Mouse (Mus musculus): ENCODE results near the gene Dnaic1.

Dnaic1 gene

GRCm38 (mm10) chr4:41634631-41635030, 65.1 kb downstream of the Dnaic1 start:
- in situ Hi-C loops (cut with MboI, MseI), result no loop called here

GRCm38 (mm10) chr4:41635224-41635623, 65.6 kb downstream of the Dnaic1 start:
- in situ Hi-C loops (cut with MboI, MseI), result no loop called here

- in situ Hi-C loops (cut with MboI, MseI), result no loop called here
Measured at GRCm38 (mm10) chr4:41635906-41636305, 66.3 kb downstream of the Dnaic1 start.

- in situ Hi-C loops (cut with MboI, MseI), result no loop called here
Measured at GRCm38 (mm10) chr4:41636366-41636765, 66.8 kb downstream of the Dnaic1 start.

- in situ Hi-C loops (cut with MboI, MseI), result no loop called here
Measured at GRCm38 (mm10) chr4:41636882-41637635, 67.5 kb downstream of the Dnaic1 start.

GRCm38 (mm10) chr4:41638186-41638731, 68.7 kb downstream of the Dnaic1 start:
- in situ Hi-C loops (cut with MboI, MseI), result no loop called here

- in situ Hi-C loops (cut with MboI, MseI), result no loop called here
Measured at GRCm38 (mm10) chr4:41638828-41639213, 69.2 kb downstream of the Dnaic1 start.

GRCm38 (mm10) chr4:41639214-41639841, 69.8 kb downstream of the Dnaic1 start:
- in situ Hi-C loops (cut with MboI, MseI), result no loop called here

- in situ Hi-C loops (cut with MboI, MseI), result no loop called here
Measured at GRCm38 (mm10) chr4:41639913-41640507, 70.4 kb downstream of the Dnaic1 start, which contains the start of gene Enho. TSS of gene Enho (minus strand) at chr4:41640324.

- in situ Hi-C loops (cut with MboI, MseI), result no loop called here
Measured at GRCm38 (mm10) chr4:41641199-41641822, 71.7 kb downstream of the Dnaic1 start.

GRCm38 (mm10) chr4:41645488-41645887, 75.9 kb downstream of the Dnaic1 start:
- in situ Hi-C loops (cut with MboI, MseI), result no loop called here

- in situ Hi-C loops (cut with MboI, MseI), result no loop called here
Measured at GRCm38 (mm10) chr4:41648157-41648556, 78.6 kb downstream of the Dnaic1 start.

GRCm38 (mm10) chr4:41648627-41649026, 79.1 kb downstream of the Dnaic1 start:
- in situ Hi-C loops (cut with MboI, MseI), result no loop called here

GRCm38 (mm10) chr4:41653296-41653695, 83.7 kb downstream of the Dnaic1 start:
- in situ Hi-C loops (cut with MboI, MseI), result no loop called here

GRCm38 (mm10) chr4:41653730-41654129, 84.2 kb downstream of the Dnaic1 start:
- in situ Hi-C loops (cut with MboI, MseI), result no loop called here

- in situ Hi-C loops (cut with MboI, MseI), result no loop called here
Measured at GRCm38 (mm10) chr4:41654217-41654616, 84.6 kb downstream of the Dnaic1 start.

GRCm38 (mm10) chr4:41655525-41655924, 86.0 kb downstream of the Dnaic1 start:
- in situ Hi-C loops (cut with MboI, MseI), result no loop called here

- in situ Hi-C loops (cut with MboI, MseI), result no loop called here
Measured at GRCm38 (mm10) chr4:41658566-41659384, 89.2 kb downstream of the Dnaic1 start.

GRCm38 (mm10) chr4:41659556-41659955, 90.0 kb downstream of the Dnaic1 start:
- in situ Hi-C loops (cut with MboI, MseI), result no loop called here

GRCm38 (mm10) chr4:41660851-41661430, 91.4 kb downstream of the Dnaic1 start:
- in situ Hi-C loops (cut with MboI, MseI), result no loop called here

GRCm38 (mm10) chr4:41662723-41663122, 93.1 kb downstream of the Dnaic1 start:
- in situ Hi-C loops (cut with MboI, MseI), result no loop called here
